Mouse (Mus musculus) naive thymus-derived CD4-positive, alpha-beta T cell, adult 2 months (primary cell): ENCODE results near the gene Ltbp3.
A peak's percentile ranks its signal among the peaks of the same experiment; 100 is the strongest.

Source experiments
- DNase-seq: peaks from one replicate; pipeline ENCODE4 v3.0.0-alpha.2; 2011; ENCODE audit warnings: low read depth

Gene Ltbp3

GRCm38 (mm10) chr19:5793917-5794770 is 53.4 kb downstream of the Ltbp3 start:
- peak; percentile 53 for DNase-seq

GRCm38 (mm10) chr19:5794771-5795576 is 54.3 kb downstream of the Ltbp3 start:
- DNase-seq: peak; percentile 65

GRCm38 (mm10) chr19:5795668-5796572 is 55.2 kb downstream of the Ltbp3 start:
- peak; percentile 45 for DNase-seq

GRCm38 (mm10) chr19:5796573-5797111 is 55.9 kb downstream of the Ltbp3 start:
- peak; percentile 44 for DNase-seq

GRCm38 (mm10) chr19:5797381-5798111 is 56.8 kb downstream of the Ltbp3 start:
- peak; percentile 67 for DNase-seq

- peak; percentile 57 for DNase-seq
These were observed 58.2 kb downstream of the Ltbp3 start for GRCm38 (mm10) chr19:5798700-5799479.

- DNase-seq: peak; percentile 52
These were observed 59.1 kb downstream of the Ltbp3 start for GRCm38 (mm10) chr19:5799566-5800349.

GRCm38 (mm10) chr19:5800350-5800631 is 59.6 kb downstream of the Ltbp3 start:
- no peak for DNase-seq

- peak; percentile 64 for DNase-seq
These were observed 60.1 kb downstream of the Ltbp3 start for GRCm38 (mm10) chr19:5800632-5801431.

- DNase-seq: peak; percentile 62
These were observed 60.8 kb downstream of the Ltbp3 start for GRCm38 (mm10) chr19:5801432-5801964.

- DNase-seq: peak; percentile 99
These were observed 61.5 kb downstream of the Ltbp3 start for GRCm38 (mm10) chr19:5802011-5802786.

- no peak for DNase-seq
These were observed 62.0 kb downstream of the Ltbp3 start for GRCm38 (mm10) chr19:5802787-5803040.

- peak; percentile 99 for DNase-seq
These were observed 62.6 kb downstream of the Ltbp3 start for GRCm38 (mm10) chr19:5803041-5803880.

GRCm38 (mm10) chr19:5803881-5804279 is 63.2 kb downstream of the Ltbp3 start:
- DNase-seq: no peak

- DNase-seq: peak; percentile 48
These were observed 63.7 kb downstream of the Ltbp3 start for GRCm38 (mm10) chr19:5804371-5804899.

GRCm38 (mm10) chr19:5806051-5806808 is 65.5 kb downstream of the Ltbp3 start:
- no peak for DNase-seq
